Mouse (Mus musculus) forebrain, embryonic 14.5 days (tissue): ENCODE data around the gene Pgap2. TPM values are rescaled to one million over a fixed set of nuclear protein-coding genes. Genes with fewer than 3 reads are reported as not detected.

ENCODE experiments used
- ATAC-seq: fragments of 200-750 bp; cut with Nextera tagmentation; 2 replicates; pipeline ENCODE4 v1.8.0; 2017; ENCODE audit warnings: mild to moderate bottlenecking, moderate library complexity
- DNase-seq: peaks from one replicate; pipeline ENCODE4 v3.0.0-alpha.2; 2015; ENCODE audit warnings: low spot score
- H3K27ac ChIP-seq: fragments of 300-500 bp; sonication (generic); 2 replicates; pipeline ENCODE4 v1.5.1; 2014; ENCODE audit warnings: low read depth, mild to moderate bottlenecking, control low read depth, low read length, moderate library complexity
- H3K27me3 ChIP-seq: fragments of 300-500 bp; sonication (generic); replicated peaks from 2 replicates; pipeline ENCODE4 v1.6.1; 2014; ENCODE audit warnings: low read length, control low read depth, mixed read lengths; ENCODE audit not compliant: control insufficient read depth, insufficient read depth
- H3K36me3 ChIP-seq: fragments of 300-500 bp; sonication (generic); 2 replicates; pipeline ENCODE4 v1.6.1; 2014; ENCODE audit warnings: low read length, control low read depth; ENCODE audit not compliant: control insufficient read depth, insufficient read depth
- H3K4me1 ChIP-seq: fragments of 300-500 bp; sonication (generic); 2 replicates; pipeline ENCODE4 v1.6.1; 2014; ENCODE audit warnings: antibody characterized with exemption, low read length, control low read depth; ENCODE audit not compliant: control insufficient read depth, insufficient read depth
- H3K4me2 ChIP-seq: fragments of 300-500 bp; sonication (generic); 2 replicates; pipeline ENCODE4 v1.6.1; 2014; ENCODE audit warnings: mild to moderate bottlenecking, control low read depth, low read length
- H3K4me3 ChIP-seq: fragments of 300-500 bp; sonication (generic); 2 replicates; pipeline ENCODE4 v1.5.1; 2014; ENCODE audit warnings: low read depth, low read length, control low read depth
- H3K9ac ChIP-seq: fragments of 300-500 bp; sonication (generic); 2 replicates; pipeline ENCODE4 v1.6.1; 2014; ENCODE audit warnings: mild to moderate bottlenecking, low read length, control low read depth, moderate library complexity
- H3K9me3 ChIP-seq: fragments of 300-500 bp; sonication (generic); replicated peaks from 2 replicates; pipeline ENCODE4 v1.6.1; 2016; ENCODE audit warnings: low read length, control low read depth, mixed read lengths; ENCODE audit not compliant: control insufficient read depth
- WGBS: fragments of 180-500 bp; shearing (Covaris S2); extraction: QIAGEN DNeasy Blood & Tissue Kit; methylation state at CpG from one replicate; pipeline ENCODE4 v1.1.7; 2014; 5-methylcytosine and 5-hydroxymethylcytosine counted together
- polyA plus RNA-seq: library from polyadenylated mRNA; unstranded; fragments of >200 nt; fragmentation: Nextera tagmentation; extraction: Ambion mirVana; gene quantifications from 2 replicates; pipeline ENCODE4 v1.2.1, GENCODE M21; 2014

Gene Pgap2
- polyA plus RNA-seq, 1 experiment from 2014 or later, result 54.1 TPM

GRCm38 (mm10) chr7:102267601-102268394 lies 57.8 kb downstream of the Pgap2 start, which contains the start of gene Stim1:
Stim1 (plus strand) TSS chr7:102267806.
- Histone ChIP-seq H3K36me3 (no peaks in the 10 kb centered on the region), H3K4me1 (peaks cover 4% of the 10 kb centered on the region; the same call in 1 of the 2 replicates), H3K4me3 (peak within 1 kb of the TSS; percentile 87), H3K9ac (peak within 1 kb of the TSS; percentile 70), H3K27ac (peak within 1 kb of the TSS; percentile 39; the same call in 1 of the 2 replicates), H3K27me3 (no peaks in the 10 kb centered on the region), H3K4me2 (peak within 1 kb of the TSS; percentile 92), H3K9me3 (no peaks in the 10 kb centered on the region)
- ATAC-seq (peak; percentile 87), DNase-seq (peak; percentile 49)
- under 1% methylated on average over 63 of the region's 73 CpGs for WGBS

GRCm38 (mm10) chr7:102268395-102268748 lies 58.4 kb downstream of the Pgap2 start:
- Histone ChIP-seq H3K4me1 (peaks cover 4% of the 10 kb centered on the region; the same call in 1 of the 2 replicates), H3K9me3 (no peaks in the 10 kb centered on the region), H3K27me3 (no peaks in the 10 kb centered on the region), H3K9ac (peak overlapping the region; percentile 70), H3K27ac (no peak overlapping the region), H3K4me2 (peak overlapping the region; percentile 92), H3K36me3 (no peaks in the 10 kb centered on the region), H3K4me3 (peak overlapping the region; percentile 87)
- no peak for DNase-seq
- 5% methylated on average over 12 of the region's 12 CpGs for WGBS
- no peak for ATAC-seq

- no peaks in the 10 kb centered on the region for H3K36me3 ChIP-seq
- DNase-seq, result no peak
- H3K9me3 ChIP-seq, result no peaks in the 10 kb centered on the region
- no peak for ATAC-seq
- no peak overlapping the region for H3K4me2 ChIP-seq
- no peak overlapping the region for H3K4me3 ChIP-seq
- H3K4me1 ChIP-seq, result peaks cover 4% of the 10 kb centered on the region; the same call in 1 of the 2 replicates
- H3K9ac ChIP-seq, result no peak overlapping the region
- no peaks in the 10 kb centered on the region for H3K27me3 ChIP-seq
- WGBS, result 95% methylated on average over 3 of the region's 3 CpGs
- H3K27ac ChIP-seq, result no peak overlapping the region
Measured at GRCm38 (mm10) chr7:102272422-102272948, 62.5 kb downstream of the Pgap2 start.

- 100% methylated on average over 1 of the region's 1 CpGs for WGBS
- ATAC-seq, result no peak
- H3K36me3 ChIP-seq, result no peaks in the 10 kb centered on the region
Measured at GRCm38 (mm10) chr7:102281403-102281802, 71.4 kb downstream of the Pgap2 start.

GRCm38 (mm10) chr7:102282261-102282660 lies 72.3 kb downstream of the Pgap2 start:
- Histone ChIP-seq H3K4me1 (no peaks in the 10 kb centered on the region), H3K9me3 (no peaks in the 10 kb centered on the region), H3K4me3 (no peak overlapping the region), H3K27me3 (no peaks in the 10 kb centered on the region), H3K27ac (no peak overlapping the region), H3K9ac (no peak overlapping the region), H3K36me3 (no peaks in the 10 kb centered on the region), H3K4me2 (no peak overlapping the region)
- DNase-seq, result no peak
- no peak for ATAC-seq
- WGBS, result 84% methylated on average over 5 of the region's 5 CpGs

More at GRCm38 (mm10) chr7:102281403-102281802, 71.4 kb downstream of the Pgap2 start:
- H3K9me3 ChIP-seq, result no peaks in the 10 kb centered on the region
- H3K27me3 ChIP-seq, result no peaks in the 10 kb centered on the region
- no peak overlapping the region for H3K4me2 ChIP-seq
- H3K4me3 ChIP-seq, result no peak overlapping the region
- H3K4me1 ChIP-seq, result no peaks in the 10 kb centered on the region
- H3K9ac ChIP-seq, result no peak overlapping the region
- DNase-seq, result no peak
- H3K27ac ChIP-seq, result no peak overlapping the region

Other genes starting within 250 kb of the Pgap2 start
- 2.0 and 2.9 TPM in 2 replicates for gene Il18bp, start 191.5 kb upstream of the Pgap2 start, polyA plus RNA-seq
- gene Rnf121, start 144.7 kb upstream of the Pgap2 start, polyA plus RNA-seq, result 33.9 and 35.2 TPM in 2 replicates
- gene Xndc1, start 144.7 kb upstream of the Pgap2 start, polyA plus RNA-seq, result 19.0 and 23.5 TPM in 2 replicates
- 0.99 and 1.3 TPM in 2 replicates for gene Xntrpc, start 144.5 kb upstream of the Pgap2 start, polyA plus RNA-seq
- not detected in 2 replicates for gene Trpc2, start 127.1 kb upstream of the Pgap2 start, polyA plus RNA-seq
- 0.30 and 0.56 TPM in 2 replicates for gene Art1, start 108.5 kb upstream of the Pgap2 start, polyA plus RNA-seq
- 0.98 and 1.0 TPM in 2 replicates for gene Art5, start 100.7 kb upstream of the Pgap2 start, polyA plus RNA-seq
- gene Chrna10, start 93.4 kb upstream of the Pgap2 start, polyA plus RNA-seq, result not detected in 2 replicates
- gene Nup98, start within 50 bp of the Pgap2 start, polyA plus RNA-seq, result 21.6 and 26.2 TPM in 2 replicates
- gene Rhog, start 45.8 kb downstream of the Pgap2 start, polyA plus RNA-seq, result 22.0 and 24.8 TPM in 2 replicates
- 6.5 and 8.8 TPM in 2 replicates for gene Stim1, start 57.6 kb downstream of the Pgap2 start, polyA plus RNA-seq
- 96.7 and 98.6 TPM in 2 replicates for gene Rrm1, start 231.5 kb downstream of the Pgap2 start, polyA plus RNA-seq